Mouse (Mus musculus) brain, embryonic 14.5 days (tissue): ENCODE data around the gene Dio1. TPM values are rescaled to one million over a fixed set of nuclear protein-coding genes. Genes with fewer than 3 reads are reported as not detected.

Experiments used
- DNase-seq: peaks from one replicate; pipeline ENCODE4 v3.0.0-alpha.2; 2011; ENCODE audit warnings: low read depth
- CTCF ChIP-seq: fragments of 200-500 bp; IDR thresholded peaks from 2 replicates; pipeline ENCODE4 v1.5.1; 2012; ENCODE audit warnings: inconsistent platforms, mild to moderate bottlenecking, moderate library complexity, borderline replicate concordance; ENCODE audit not compliant: insufficient read depth, insufficient read length; ENCODE audit errors: extremely low read depth
- POLR2A ChIP-seq: fragments of 200-500 bp; IDR thresholded peaks from 2 replicates; pipeline ENCODE4 v1.6.1; 2012; ENCODE audit warnings: mild to moderate bottlenecking, inconsistent platforms, borderline replicate concordance; ENCODE audit not compliant: poor library complexity, insufficient read depth, insufficient read length, severe bottlenecking; ENCODE audit errors: extremely low read depth
- polyA plus RNA-seq: library from polyadenylated mRNA; depleted of rRNA; stranded (reverse); fragments of >200 nt; gene quantifications from 2 replicates; pipeline ENCODE4 v1.2.3, GENCODE M21; 2012; rRNA removed

Dio1 gene
- polyA plus RNA-seq, result not detected in 2 replicates

DNA sequence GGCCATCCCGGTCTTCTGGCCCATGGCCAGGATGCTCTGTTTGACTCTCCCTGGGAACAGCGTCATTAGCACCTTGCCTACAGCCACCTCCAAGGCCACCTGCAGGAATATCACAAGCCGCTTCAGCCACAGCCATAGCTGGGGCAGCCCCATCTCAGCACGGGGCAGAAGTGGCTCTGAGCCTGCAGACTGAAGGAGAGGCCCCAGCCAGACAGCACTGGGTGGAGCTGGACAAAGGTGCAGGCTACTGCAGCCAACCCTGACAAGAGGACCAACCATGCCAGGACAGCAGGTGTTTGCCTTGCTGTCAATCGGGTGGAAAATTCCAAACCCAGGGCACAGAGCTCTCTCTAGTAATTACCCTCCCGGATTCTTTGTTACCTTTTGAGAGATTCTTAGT, at the start of gene Dio1:
Gene Dio1 (minus strand): TSS at position 204 of the 400 bp plus-strand sequence.
- DNase-seq, result peak; percentile 5
- TF ChIP-seq CTCF (no peak), POLR2A (no peak)

DNA sequence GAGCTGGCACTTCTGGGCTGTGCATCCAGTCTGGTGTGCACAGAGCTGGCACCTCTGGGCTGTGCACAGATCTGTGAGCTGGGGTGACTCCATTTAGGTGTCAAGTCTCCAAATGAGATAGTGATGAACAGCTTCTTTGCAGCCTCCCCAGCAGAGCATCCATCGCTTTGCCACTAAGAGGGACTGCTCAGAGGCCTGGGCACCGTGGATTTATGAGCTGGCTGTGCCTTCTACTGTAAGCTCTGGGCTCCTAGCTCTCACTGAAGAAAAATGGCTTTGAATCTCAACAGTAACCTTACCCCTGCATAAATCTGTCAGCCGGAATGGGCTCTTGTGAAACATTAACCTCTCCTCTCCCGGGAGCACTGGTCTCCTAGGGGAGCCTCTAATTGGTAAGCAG, 47.6 kb upstream of the Dio1 start:
- TF ChIP-seq POLR2A (no peak), CTCF (no peak)
- no peak for DNase-seq

- DNase-seq, result no peak
- TF ChIP-seq CTCF, result no peak
- no peak for TF ChIP-seq POLR2A
These were observed 47.2 kb upstream of the Dio1 start for GRCm38 (mm10) chr4:107354126-107354525.

DNA sequence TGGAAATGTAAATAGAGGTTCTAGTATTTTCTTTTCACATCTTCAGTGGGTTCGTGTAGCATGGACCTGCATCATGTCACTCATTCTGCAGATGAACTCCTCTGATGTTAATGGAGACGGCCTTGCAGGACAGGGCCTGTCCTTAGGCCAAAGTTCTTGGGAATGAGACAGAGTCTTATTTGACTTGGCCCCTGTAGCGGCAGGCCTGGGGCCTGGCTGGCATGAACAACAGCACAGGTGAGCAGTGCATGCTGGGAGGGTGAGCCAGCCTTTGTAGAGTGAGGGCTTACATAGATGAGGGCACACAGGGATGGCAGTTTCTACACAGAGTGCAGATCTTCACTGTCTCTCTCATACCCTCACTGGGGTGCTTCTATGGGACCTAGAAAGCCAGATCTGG, 46.6 kb upstream of the Dio1 start:
- no peak for DNase-seq
- TF ChIP-seq POLR2A (no peak), CTCF (no peak)

GRCm38 (mm10) chr4:107351368-107351767, 44.4 kb upstream of the Dio1 start:
- TF ChIP-seq POLR2A (no peak), CTCF (no peak)
- no peak for DNase-seq

GRCm38 (mm10) chr4:107349311-107350008, 42.5 kb upstream of the Dio1 start:
- no peak for TF ChIP-seq POLR2A
- peak; percentile 70; the same call in 1 of the 2 replicates for TF ChIP-seq CTCF

GRCm38 (mm10) chr4:107348529-107349310, 41.8 kb upstream of the Dio1 start:
- peak; percentile 42 for DNase-seq
- TF ChIP-seq CTCF, result no peak
- no peak for TF ChIP-seq POLR2A

More at GRCm38 (mm10) chr4:107349311-107350008, 42.5 kb upstream of the Dio1 start:
- DNase-seq, result peak; percentile 74

DNA sequence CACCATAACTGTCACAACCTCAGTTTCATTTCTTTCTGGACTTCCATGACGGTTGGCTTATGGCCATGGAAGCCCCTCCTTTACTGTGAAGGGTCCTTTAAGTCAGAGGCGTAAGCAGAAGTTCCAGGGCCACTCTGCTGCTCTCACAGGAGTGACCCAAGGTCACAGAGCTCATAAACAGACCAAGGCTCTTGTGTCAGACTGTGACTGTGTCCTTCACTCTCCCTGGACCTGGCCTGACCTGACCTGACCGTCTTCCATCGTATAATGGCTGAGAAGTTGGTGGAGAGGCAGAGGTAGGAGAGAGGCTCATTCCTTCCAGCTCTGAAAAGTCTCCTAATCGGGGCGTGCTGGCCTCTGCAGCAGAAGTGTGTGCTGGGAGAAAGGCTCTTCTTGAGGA, 40.3 kb upstream of the Dio1 start:
- TF ChIP-seq CTCF, result no peak
- TF ChIP-seq POLR2A, result no peak
- no peak for DNase-seq

DNA sequence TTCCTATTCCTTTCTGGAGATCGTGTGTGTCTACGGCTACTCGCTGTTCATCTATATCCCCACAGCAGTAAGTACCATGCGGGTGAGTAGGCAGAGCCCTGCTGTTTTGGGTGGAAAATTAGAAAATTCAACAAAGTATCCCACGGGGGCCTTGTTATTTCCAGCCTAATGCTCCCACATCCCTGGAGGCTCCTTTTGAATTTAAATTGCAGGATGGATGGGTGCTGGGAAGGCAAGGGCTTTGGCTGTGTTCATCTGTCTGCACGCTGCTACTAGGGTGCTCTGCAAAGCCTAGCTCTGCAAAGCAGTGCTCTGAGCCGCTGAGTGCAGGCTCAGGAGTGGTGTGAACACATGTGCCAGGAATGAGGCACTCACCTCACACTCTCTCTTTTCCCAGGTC, 37.6 kb upstream of the Dio1 start:
- TF ChIP-seq CTCF, result no peak
- no peak for TF ChIP-seq POLR2A
- no peak for DNase-seq

DNA sequence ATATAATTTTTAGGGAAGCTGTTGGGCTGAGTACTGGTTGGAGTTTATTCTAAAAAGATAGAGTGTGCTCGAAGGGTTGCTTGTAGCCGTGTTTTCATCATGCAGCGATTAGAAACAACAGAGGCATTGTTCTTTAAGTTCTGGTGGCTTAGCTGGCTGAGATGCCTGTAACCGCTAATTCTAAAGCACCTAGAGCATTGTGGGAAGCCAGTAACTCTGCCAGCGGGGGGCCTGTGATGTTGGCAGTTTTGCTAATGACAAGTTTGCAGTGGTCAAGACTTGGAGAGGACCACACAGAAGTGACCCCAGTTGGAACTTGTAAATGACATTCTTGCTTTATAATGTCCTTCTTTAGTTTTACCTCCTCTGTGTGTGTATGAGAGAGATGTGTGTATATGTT, 34.4 kb upstream of the Dio1 start:
- TF ChIP-seq POLR2A, result no peak
- no peak for TF ChIP-seq CTCF
- peak; percentile 60 for DNase-seq

DNA sequence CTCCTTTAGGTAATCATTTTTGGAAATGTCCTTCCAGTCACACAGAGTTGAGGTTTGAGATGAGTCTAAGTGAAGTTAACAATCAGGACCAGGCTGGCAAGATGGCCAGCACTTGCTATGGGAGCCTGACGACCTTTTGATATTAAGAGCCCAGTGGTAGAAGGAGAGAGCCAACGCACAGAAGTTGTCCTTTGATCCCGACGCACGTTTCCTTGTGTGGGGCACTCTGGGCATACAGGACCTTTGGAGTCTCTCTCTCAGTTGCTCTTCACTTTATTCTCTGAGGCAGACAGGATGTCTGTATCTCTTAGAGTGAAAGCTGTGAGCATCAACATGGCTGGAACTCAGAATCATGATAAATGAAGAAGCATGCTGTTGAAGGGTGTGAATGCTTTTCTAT, 30.5 kb upstream of the Dio1 start:
- DNase-seq, result no peak
- TF ChIP-seq POLR2A, result no peak
- TF ChIP-seq CTCF, result no peak
